Mouse (Mus musculus) thymus, postnatal 14 days (tissue): ENCODE results near the gene Btbd7.
A peak's percentile ranks its signal among the peaks of the same experiment; 100 is the strongest.

ENCODE experiments used
- DNase-seq: peaks from one replicate; pipeline ENCODE4 v3.0.0; 2021

The Btbd7 gene

GRCm38 (mm10) chr12:102878031-102878823, at the start of gene Btbd7:
TSS of gene Btbd7 (minus strand) at chr12:102878471.
- DNase-seq = peak; percentile 99

- DNase-seq = no peak
Observed at GRCm38 (mm10) chr12:102916073-102916472, 37.8 kb upstream of the Btbd7 start.

GRCm38 (mm10) chr12:102908191-102908590, 29.9 kb upstream of the Btbd7 start:
- DNase-seq = no peak

- DNase-seq = no peak
Observed at GRCm38 (mm10) chr12:102899091-102899490, 20.8 kb upstream of the Btbd7 start, which contains the start of gene Cox8c. TSS of gene Cox8c (plus strand) at chr12:102899316.

GRCm38 (mm10) chr12:102888568-102888967, 10.3 kb upstream of the Btbd7 start:
- DNase-seq = no peak

- no peak for DNase-seq
Observed at GRCm38 (mm10) chr12:102887366-102887765, 9.1 kb upstream of the Btbd7 start.

- DNase-seq = peak; percentile 49
Observed at GRCm38 (mm10) chr12:102885735-102886134, 7.5 kb upstream of the Btbd7 start.

GRCm38 (mm10) chr12:102878901-102879300, 630 bp upstream of the Btbd7 start:
- DNase-seq = no peak

- DNase-seq = peak; percentile 63
Observed at GRCm38 (mm10) chr12:102877301-102878030, 805 bp downstream of the Btbd7 start.

GRCm38 (mm10) chr12:102870527-102870926, 7.7 kb downstream of the Btbd7 start:
- DNase-seq = no peak

- DNase-seq = no peak
Observed at GRCm38 (mm10) chr12:102869802-102870201, 8.5 kb downstream of the Btbd7 start.

GRCm38 (mm10) chr12:102860806-102861205, 17.5 kb downstream of the Btbd7 start:
- no peak for DNase-seq

GRCm38 (mm10) chr12:102838271-102838670, 40.0 kb downstream of the Btbd7 start:
- DNase-seq = no peak

GRCm38 (mm10) chr12:102832746-102833300, 45.4 kb downstream of the Btbd7 start:
- no peak for DNase-seq

GRCm38 (mm10) chr12:102831888-102832287, 46.4 kb downstream of the Btbd7 start:
- DNase-seq = no peak

GRCm38 (mm10) chr12:102827119-102827518, 51.2 kb downstream of the Btbd7 start:
- DNase-seq = no peak

GRCm38 (mm10) chr12:102826399-102826798, 51.9 kb downstream of the Btbd7 start:
- DNase-seq = no peak

GRCm38 (mm10) chr12:102814858-102815257, 63.4 kb downstream of the Btbd7 start:
- DNase-seq = no peak

GRCm38 (mm10) chr12:102799528-102799927, 78.7 kb downstream of the Btbd7 start:
- peak; percentile 36 for DNase-seq

GRCm38 (mm10) chr12:102787927-102788326, 90.3 kb downstream of the Btbd7 start:
- DNase-seq = peak; percentile 81

GRCm38 (mm10) chr12:102785593-102785985, 92.7 kb downstream of the Btbd7 start:
- DNase-seq = no peak

- peak; percentile 39 for DNase-seq
Observed at GRCm38 (mm10) chr12:102784899-102785592, 93.2 kb downstream of the Btbd7 start.

- peak; percentile 58 for DNase-seq
Observed at GRCm38 (mm10) chr12:102782841-102783240, 95.4 kb downstream of the Btbd7 start.
